Mouse (Mus musculus) heart, adult 11 months (tissue): ENCODE results near the gene Gins3.
"Not testable (repeated sequence)": the region's sequence is repeated elsewhere in the genome, so short reads cannot be mapped to it uniquely, and the experiment has no call there.

Experiments
- DNase-seq: peaks from one replicate; pipeline ENCODE4 v3.0.0; 2022

The Gins3 gene

GRCm38 (mm10) chr8:95633262-95634062, at the start of gene Gins3:
Gene Gins3 (plus strand): TSS chr8:95633453.
- peak; percentile 98 for DNase-seq

GRCm38 (mm10) chr8:95587339-95587738, 45.9 kb upstream of the Gins3 start:
- DNase-seq = no peak

- peak; percentile 81 for DNase-seq
These were observed 44.0 kb upstream of the Gins3 start for GRCm38 (mm10) chr8:95589282-95589681.

GRCm38 (mm10) chr8:95590539-95590938, 42.7 kb upstream of the Gins3 start:
- DNase-seq = no peak

- no peak for DNase-seq
These were observed 41.0 kb upstream of the Gins3 start for GRCm38 (mm10) chr8:95592131-95592780.

GRCm38 (mm10) chr8:95593439-95594393, 39.5 kb upstream of the Gins3 start:
- no peak for DNase-seq

- DNase-seq = peak; percentile 78
These were observed 38.1 kb upstream of the Gins3 start for GRCm38 (mm10) chr8:95595131-95595530.

- DNase-seq = peak; percentile 96
These were observed 36.4 kb upstream of the Gins3 start for GRCm38 (mm10) chr8:95596841-95597241.

- DNase-seq = peak; percentile 78
These were observed 33.4 kb upstream of the Gins3 start for GRCm38 (mm10) chr8:95599861-95600260.

- peak; percentile 68 for DNase-seq
These were observed 31.9 kb upstream of the Gins3 start for GRCm38 (mm10) chr8:95601306-95601705.

- no peak for DNase-seq
These were observed 31.1 kb upstream of the Gins3 start for GRCm38 (mm10) chr8:95602168-95602567.

GRCm38 (mm10) chr8:95606509-95606908, 26.7 kb upstream of the Gins3 start:
- not testable (repeated sequence) for DNase-seq

GRCm38 (mm10) chr8:95607210-95607609, 26.0 kb upstream of the Gins3 start:
- no peak for DNase-seq

- DNase-seq = no peak
These were observed 23.8 kb upstream of the Gins3 start for GRCm38 (mm10) chr8:95609406-95609805.

GRCm38 (mm10) chr8:95610749-95611148, 22.5 kb upstream of the Gins3 start:
- no peak for DNase-seq

- DNase-seq = no peak
These were observed 21.5 kb upstream of the Gins3 start for GRCm38 (mm10) chr8:95611769-95612168.

- no peak for DNase-seq
These were observed 16.9 kb upstream of the Gins3 start for GRCm38 (mm10) chr8:95616383-95616782.

- no peak for DNase-seq
These were observed 13.2 kb upstream of the Gins3 start for GRCm38 (mm10) chr8:95620046-95620445.

GRCm38 (mm10) chr8:95624833-95625232, 8.4 kb upstream of the Gins3 start:
- DNase-seq = no peak

GRCm38 (mm10) chr8:95632840-95633239, 413 bp upstream of the Gins3 start:
- no peak for DNase-seq

GRCm38 (mm10) chr8:95634063-95634340, 749 bp downstream of the Gins3 start:
- DNase-seq = no peak

GRCm38 (mm10) chr8:95644942-95645341, 11.7 kb downstream of the Gins3 start:
- no peak for DNase-seq

- no peak for DNase-seq
These were observed 15.0 kb downstream of the Gins3 start for GRCm38 (mm10) chr8:95648251-95648650.
